Mouse (Mus musculus) frontal cortex, postnatal 36 days (tissue): Measurements from ENCODE around the gene Camk1d.
"Not testable (repeated sequence)": the region's sequence is repeated elsewhere in the genome, so short reads cannot be mapped to it uniquely, and the experiment has no call there.

ENCODE experiments used
- DNase-seq, 2 experiments: peaks; one replicate each; pipeline ENCODE4 v3.0.0; 2022; ENCODE audit warnings: low spot score in 2 of 2

Gene Camk1d

GRCm38 (mm10) chr2:5398505-5398904 is 315.8 kb downstream of the Camk1d start:
- DNase-seq: no peak

- no peak for DNase-seq
These were observed 316.3 kb downstream of the Camk1d start for GRCm38 (mm10) chr2:5398043-5398442.

GRCm38 (mm10) chr2:5397468-5397867 is 316.8 kb downstream of the Camk1d start:
- no peak for DNase-seq

- DNase-seq: no peak
These were observed 317.9 kb downstream of the Camk1d start for GRCm38 (mm10) chr2:5396415-5396814.

GRCm38 (mm10) chr2:5395873-5396272 is 318.4 kb downstream of the Camk1d start:
- no peak for DNase-seq

- DNase-seq: no peak
These were observed 321.4 kb downstream of the Camk1d start for GRCm38 (mm10) chr2:5392921-5393320.

GRCm38 (mm10) chr2:5392470-5392869 is 321.8 kb downstream of the Camk1d start:
- no peak for DNase-seq

- no peak for DNase-seq
These were observed 325.9 kb downstream of the Camk1d start for GRCm38 (mm10) chr2:5388381-5388780.

- no peak for DNase-seq
These were observed 332.3 kb downstream of the Camk1d start for GRCm38 (mm10) chr2:5381712-5382710.

- no peak for DNase-seq
These were observed 333.3 kb downstream of the Camk1d start for GRCm38 (mm10) chr2:5380973-5381372.

GRCm38 (mm10) chr2:5378922-5379321 is 335.4 kb downstream of the Camk1d start:
- DNase-seq: not testable (repeated sequence)

GRCm38 (mm10) chr2:5378066-5378672 is 336.1 kb downstream of the Camk1d start:
- DNase-seq: no peak

GRCm38 (mm10) chr2:5372886-5373429 is 341.4 kb downstream of the Camk1d start:
- no peak for DNase-seq

- DNase-seq: no peak
These were observed 343.0 kb downstream of the Camk1d start for GRCm38 (mm10) chr2:5371316-5371715.

GRCm38 (mm10) chr2:5370591-5370990 is 343.7 kb downstream of the Camk1d start:
- no peak for DNase-seq

GRCm38 (mm10) chr2:5363836-5364235 is 350.5 kb downstream of the Camk1d start:
- DNase-seq: no peak

- no peak for DNase-seq
These were observed 356.3 kb downstream of the Camk1d start for GRCm38 (mm10) chr2:5358049-5358448.

- no peak for DNase-seq
These were observed 357.3 kb downstream of the Camk1d start for GRCm38 (mm10) chr2:5357056-5357455.

- DNase-seq: peak in 1 of 2 experiments; percentile 34
These were observed 361.3 kb downstream of the Camk1d start for GRCm38 (mm10) chr2:5352821-5353522.

- DNase-seq: peak; percentile 33 to 48
These were observed 369.0 kb downstream of the Camk1d start for GRCm38 (mm10) chr2:5345344-5345743.

- no peak for DNase-seq
These were observed 386.6 kb downstream of the Camk1d start for GRCm38 (mm10) chr2:5327533-5328250.
